Mouse (Mus musculus) kidney, adult 2 months (tissue): ENCODE results near the gene Ulk1.

Experiments
- CTCF ChIP-seq: fragments of 200-500 bp; conservative IDR thresholded peaks from 2 replicates; pipeline ENCODE4 v1.5.1; 2011; ENCODE audit warnings: low read depth, mild to moderate bottlenecking, control low read depth, low read length, moderate library complexity, mixed read lengths; ENCODE audit not compliant: insufficient read depth, insufficient read length
- POLR2A ChIP-seq: fragments of 200-500 bp; IDR thresholded peaks from one replicate; pipeline ENCODE4 v1.6.1; 2011; ENCODE audit warnings: low read depth, low read length, control low read depth

DNA sequence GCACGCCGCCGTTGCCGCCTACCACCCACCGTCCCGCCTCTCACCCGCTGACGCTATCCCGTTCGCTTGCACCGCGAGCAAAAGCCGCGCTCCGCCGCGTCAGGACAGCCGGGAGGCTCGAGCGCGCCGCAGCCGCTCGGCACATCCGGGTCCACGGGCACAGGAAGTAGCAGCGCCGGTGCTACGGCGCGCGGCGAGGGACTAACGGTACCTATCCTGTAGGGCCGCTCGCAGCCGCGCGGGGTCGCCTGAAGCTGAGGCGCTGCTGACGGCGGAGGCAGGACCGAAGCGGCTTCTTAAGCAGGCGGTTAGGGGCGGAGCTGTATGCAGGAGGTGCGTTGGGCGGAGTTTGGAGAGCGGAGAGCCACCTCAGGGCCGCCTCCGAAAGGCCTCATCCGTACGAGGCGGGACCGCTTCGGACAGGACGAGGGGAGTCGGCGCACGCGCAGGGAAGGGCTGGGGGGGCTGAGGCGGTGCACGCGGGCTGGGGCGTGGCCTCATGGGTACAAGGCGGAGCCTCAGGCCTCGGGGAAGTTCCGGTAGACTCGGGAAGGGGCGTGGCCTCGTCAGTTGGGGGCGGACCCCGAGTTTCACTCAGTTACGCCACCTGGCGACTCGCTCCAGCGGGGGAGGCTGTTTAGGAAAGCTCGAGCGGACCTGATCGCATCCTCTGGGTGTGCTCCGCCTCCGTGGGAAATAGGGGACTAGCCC, 39.3 kb downstream of the Ulk1 start, which contains the start of gene Ep400:
- peak; percentile 71 for TF ChIP-seq CTCF
- peak; percentile 81 for TF ChIP-seq POLR2A
